Mouse (Mus musculus): ENCODE results near the gene Fcer1g. TPM values are rescaled to one million over a fixed set of nuclear protein-coding genes. Genes with fewer than 3 reads are reported as not detected.
A peak's percentile ranks its signal among the peaks of the same experiment; 100 is the strongest.
"Not testable (repeated sequence)": the region's sequence is repeated elsewhere in the genome, so short reads cannot be mapped to it uniquely, and the experiment has no call there.

Gene Fcer1g
- polyA plus RNA-seq, 1 experiment from 2014 or later, result 28.4 TPM

DNA sequence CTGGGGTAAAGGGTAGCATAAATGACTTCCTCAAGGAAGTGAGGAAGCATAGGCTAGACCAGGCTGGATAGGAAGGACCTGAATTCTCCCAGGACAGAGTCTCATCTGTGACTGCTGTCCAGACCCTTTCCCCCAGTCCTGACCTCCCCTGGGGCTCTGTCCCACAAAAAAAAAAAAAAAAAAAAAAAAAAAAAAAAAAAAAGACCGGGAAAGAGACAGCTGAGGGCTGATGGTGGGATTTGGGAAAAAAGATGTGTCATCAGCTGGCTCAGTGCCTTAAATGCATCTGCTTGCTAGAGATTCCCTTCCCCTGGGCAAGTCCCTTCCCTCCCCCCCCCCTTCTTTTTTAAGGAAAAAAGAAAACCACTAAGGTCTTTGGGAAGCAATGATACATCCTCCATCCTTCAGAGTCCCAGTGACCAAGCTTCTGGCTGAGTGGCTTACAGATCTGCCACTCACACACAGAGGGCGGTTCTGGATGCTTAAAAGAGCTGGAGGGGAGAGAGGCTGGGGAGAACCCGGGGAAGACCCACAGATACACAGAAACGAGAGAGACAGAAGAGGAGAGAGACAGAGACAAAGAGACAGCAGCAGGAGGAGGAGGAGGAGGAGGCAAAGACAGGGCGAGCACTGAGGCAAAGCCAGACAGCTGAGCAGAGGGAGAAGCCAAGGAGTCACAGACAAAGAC is 15.9 kb upstream of the Fcer1g start, which contains the start of gene Adamts4:
Gene Adamts4 (plus strand): TSS at position 509 of the 688 bp plus-strand sequence.
- peak within 1 kb of the TSS; percentile 60 for H3K27ac ChIP-seq (replicated peaks)
- 23% methylated on average over 5 of the region's 5 CpGs for WGBS
- no peak for ATAC-seq (ENCODE audit: low FRiP score, low read depth)
- peaks cover 8% of the 10 kb centered on the region; the same call in 1 of the 2 replicates for H3K27me3 ChIP-seq
- H3K4me1 ChIP-seq, result peaks cover 53% of the 10 kb centered on the region
- peak within 1 kb of the TSS; percentile 25 for H3K4me3 ChIP-seq
- peak within 1 kb of the TSS; percentile 26 for H3K9ac ChIP-seq (replicated peaks)
- H3K36me3 ChIP-seq, result no peaks in the 10 kb centered on the region
- H3K4me2 ChIP-seq (replicated peaks), result peak within 1 kb of the TSS; percentile 50
- H3K9me3 ChIP-seq, result no peaks in the 10 kb centered on the region

- H3K9me3 ChIP-seq, result no peaks in the 10 kb centered on the region
- H3K27ac ChIP-seq (replicated peaks), result 0 out of 2 replicates have a peak overlapping the region, but pooled peaks have one; percentile 62
- peaks cover 55% of the 10 kb centered on the region for H3K4me1 ChIP-seq
- peaks cover 8% of the 10 kb centered on the region for H3K36me3 ChIP-seq
- no peak for ATAC-seq (ENCODE audit: low FRiP score, low read depth)
- peaks cover 8% of the 10 kb centered on the region; the same call in 1 of the 2 replicates for H3K27me3 ChIP-seq
- H3K4me3 ChIP-seq, result no peak overlapping the region
- no peak overlapping the region for H3K9ac ChIP-seq (replicated peaks)
- WGBS, result 33% methylated on average over 3 of the region's 3 CpGs
- no peak overlapping the region for H3K4me2 ChIP-seq (replicated peaks)
Observed at GRCm38 (mm10) chr1:171248386-171249226, 14.4 kb upstream of the Fcer1g start.

- H3K4me3 ChIP-seq, result peak overlapping the region; percentile 83; the same call in 1 of the 2 replicates
- peaks cover 14% of the 10 kb centered on the region for H3K36me3 ChIP-seq
Observed at GRCm38 (mm10) chr1:171247916-171248315, 13.8 kb upstream of the Fcer1g start.

DNA sequence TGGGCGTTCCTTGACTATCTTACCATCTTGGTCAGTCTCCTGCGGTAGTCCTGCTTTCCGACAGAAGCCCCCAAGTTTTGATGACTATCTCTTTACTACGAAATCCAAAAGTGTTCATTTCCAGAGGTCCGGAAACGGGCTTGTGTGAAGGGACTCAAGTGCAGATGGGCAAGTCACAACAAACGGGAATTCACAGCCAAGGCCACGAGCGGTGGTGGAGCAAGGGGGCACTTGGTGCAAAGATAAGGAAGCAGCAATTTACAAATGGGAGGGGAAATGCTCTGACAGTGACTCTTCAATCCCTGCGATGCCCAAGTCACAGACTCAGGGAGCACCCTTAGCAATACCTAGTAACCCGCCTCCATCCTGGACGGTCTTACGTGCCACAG is 13.3 kb upstream of the Fcer1g start:
- Histone ChIP-seq H3K27me3 (0 out of 2 replicates have a peak, but pooled peaks cover 5% of the 10 kb centered on the region), H3K4me1 (peaks cover 53% of the 10 kb centered on the region), H3K4me2 (replicated peaks) (peak overlapping the region; percentile 83), H3K9ac (replicated peaks) (peak overlapping the region; percentile 38; the same call in 1 of the 2 replicates), H3K9me3 (no peaks in the 10 kb centered on the region), H3K4me3 (peak overlapping the region; percentile 83), H3K27ac (replicated peaks) (peak overlapping the region; percentile 62), H3K36me3 (peaks cover 19% of the 10 kb centered on the region)
- WGBS, result 19% methylated on average over 13 of the region's 13 CpGs
- peak; percentile 3; the same call in 1 of the 2 replicates for ATAC-seq (ENCODE audit: low FRiP score, low read depth)

More at GRCm38 (mm10) chr1:171247916-171248315, 13.8 kb upstream of the Fcer1g start:
- H3K4me1 ChIP-seq, result peaks cover 55% of the 10 kb centered on the region
- H3K4me2 ChIP-seq (replicated peaks), result peak overlapping the region; percentile 83
- H3K27ac ChIP-seq (replicated peaks), result peak overlapping the region; percentile 62
- H3K27me3 ChIP-seq, result peaks cover 8% of the 10 kb centered on the region; the same call in 1 of the 2 replicates
- H3K9me3 ChIP-seq, result no peaks in the 10 kb centered on the region
- ATAC-seq (ENCODE audit: low FRiP score, low read depth), result no peak
- 22% methylated on average over 4 of the region's 4 CpGs for WGBS
- 0 out of 2 replicates have a peak overlapping the region, but pooled peaks have one; percentile 38 for H3K9ac ChIP-seq (replicated peaks)

GRCm38 (mm10) chr1:171246709-171247452 is 12.7 kb upstream of the Fcer1g start:
- 0 out of 2 replicates have a peak, but pooled peaks cover 5% of the 10 kb centered on the region for H3K27me3 ChIP-seq
- H3K36me3 ChIP-seq, result peaks cover 24% of the 10 kb centered on the region
- H3K9me3 ChIP-seq, result no peaks in the 10 kb centered on the region
- peak overlapping the region; percentile 69 for H3K27ac ChIP-seq (replicated peaks)
- H3K4me2 ChIP-seq (replicated peaks), result peak overlapping the region; percentile 83
- ATAC-seq (ENCODE audit: low FRiP score, low read depth), result peak; percentile 89
- peaks cover 48% of the 10 kb centered on the region for H3K4me1 ChIP-seq
- WGBS, result 0% methylated on average over 41 of the region's 41 CpGs
- peak overlapping the region; percentile 83 for H3K4me3 ChIP-seq
- H3K9ac ChIP-seq (replicated peaks), result peak overlapping the region; percentile 89

DNA sequence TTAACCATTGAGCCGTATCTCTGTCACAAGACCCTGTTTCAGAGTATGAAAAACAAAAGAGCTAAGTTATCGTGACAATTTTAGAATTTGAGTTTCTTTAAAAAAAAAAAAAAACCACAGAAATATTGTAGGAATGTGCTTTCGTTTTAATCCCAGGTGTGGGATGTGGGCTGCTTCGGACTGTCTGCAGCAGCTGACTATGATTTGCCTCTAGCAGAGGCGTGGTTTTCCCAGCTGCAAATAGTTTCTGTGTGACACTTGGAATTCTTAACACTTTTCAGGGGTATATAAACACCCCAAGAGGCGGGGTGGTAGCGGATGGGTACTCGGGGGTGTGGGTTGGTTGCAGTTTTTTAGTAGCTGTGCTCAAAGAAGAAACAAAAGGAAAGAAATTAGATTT is 11.2 kb upstream of the Fcer1g start:
- Histone ChIP-seq H3K4me3 (no peak overlapping the region), H3K4me2 (replicated peaks) (0 out of 2 replicates have a peak overlapping the region, but pooled peaks have one; percentile 83), H3K27ac (replicated peaks) (no peak overlapping the region), H3K36me3 (peaks cover 38% of the 10 kb centered on the region), H3K4me1 (peaks cover 33% of the 10 kb centered on the region), H3K9me3 (no peaks in the 10 kb centered on the region), H3K9ac (replicated peaks) (no peak overlapping the region), H3K27me3 (0 out of 2 replicates have a peak, but pooled peaks cover 5% of the 10 kb centered on the region)
- 89% methylated on average over 8 of the region's 8 CpGs for WGBS
- ATAC-seq (ENCODE audit: low FRiP score, low read depth), result no peak

DNA sequence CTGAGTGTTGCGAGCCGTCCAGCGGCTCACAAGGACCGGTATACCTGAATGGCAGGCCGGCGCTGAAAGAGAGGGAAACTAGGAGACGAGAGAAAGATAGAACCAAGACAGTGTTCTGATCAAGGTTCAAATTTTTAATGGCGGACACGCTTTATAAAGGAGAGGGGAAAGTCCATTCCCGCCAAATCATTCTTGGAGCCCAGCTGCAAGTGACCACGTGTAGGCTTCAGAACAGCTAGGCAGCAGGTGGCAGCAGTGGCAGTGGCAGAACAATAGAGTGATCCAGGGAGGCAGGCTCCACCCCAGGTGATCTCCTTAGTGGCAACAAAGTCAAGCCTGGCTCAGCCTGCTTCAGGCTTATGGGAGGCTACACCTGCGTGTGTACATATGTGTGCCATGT is 7.8 kb upstream of the Fcer1g start:
- H3K9ac ChIP-seq (replicated peaks); H3K27ac ChIP-seq (replicated peaks); H3K27me3 ChIP-seq; H3K4me2 ChIP-seq (replicated peaks); ATAC-seq (ENCODE audit: low FRiP score, low read depth); H3K4me3 ChIP-seq; H3K9me3 ChIP-seq: not testable (repeated sequence)
- 82% methylated on average over 12 of the region's 12 CpGs for WGBS
- Histone ChIP-seq H3K4me1 (peaks cover 13% of the 10 kb centered on the region), H3K36me3 (peaks cover 72% of the 10 kb centered on the region)

DNA sequence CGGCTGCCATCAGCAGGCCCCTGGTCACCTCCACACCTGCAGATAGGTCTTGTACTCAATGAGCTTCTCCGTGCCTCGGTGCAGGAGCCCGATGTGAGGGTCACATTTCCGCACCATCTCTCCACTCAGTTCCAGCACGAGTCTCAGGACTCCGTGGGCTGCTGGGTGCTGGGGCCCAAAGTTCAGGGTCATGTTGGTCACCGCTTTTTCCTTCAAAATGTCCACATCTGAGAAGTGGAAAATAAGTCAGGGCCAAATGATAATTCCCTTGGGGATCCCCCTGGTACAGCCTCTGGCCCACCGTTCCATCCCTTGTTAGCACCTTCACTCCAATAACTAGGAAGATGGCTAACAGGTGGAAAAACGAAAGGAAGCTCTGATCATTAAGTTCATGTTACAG is 6.7 kb upstream of the Fcer1g start:
- Histone ChIP-seq H3K9me3 (no peaks in the 10 kb centered on the region), H3K4me2 (replicated peaks) (no peak overlapping the region), H3K4me3 (no peak overlapping the region), H3K9ac (replicated peaks) (no peak overlapping the region), H3K27ac (replicated peaks) (no peak overlapping the region), H3K36me3 (peaks cover 81% of the 10 kb centered on the region), H3K27me3 (no peaks in the 10 kb centered on the region), H3K4me1 (peaks cover 7% of the 10 kb centered on the region)
- 92% methylated on average over 10 of the region's 10 CpGs for WGBS
- ATAC-seq (ENCODE audit: low FRiP score, low read depth), result no peak

- Histone ChIP-seq H3K4me2 (replicated peaks) (no peak overlapping the region), H3K27ac (replicated peaks) (no peak overlapping the region), H3K9ac (replicated peaks) (no peak overlapping the region), H3K9me3 (no peaks in the 10 kb centered on the region), H3K4me3 (no peak overlapping the region), H3K4me1 (0 out of 2 replicates have a peak, but pooled peaks cover 2% of the 10 kb centered on the region), H3K27me3 (no peaks in the 10 kb centered on the region), H3K36me3 (peaks cover 88% of the 10 kb centered on the region)
- no peak for ATAC-seq (ENCODE audit: low FRiP score, low read depth)
- 86% methylated on average over 15 of the region's 15 CpGs for WGBS
Observed at GRCm38 (mm10) chr1:171239992-171240744, 6.0 kb upstream of the Fcer1g start.

DNA sequence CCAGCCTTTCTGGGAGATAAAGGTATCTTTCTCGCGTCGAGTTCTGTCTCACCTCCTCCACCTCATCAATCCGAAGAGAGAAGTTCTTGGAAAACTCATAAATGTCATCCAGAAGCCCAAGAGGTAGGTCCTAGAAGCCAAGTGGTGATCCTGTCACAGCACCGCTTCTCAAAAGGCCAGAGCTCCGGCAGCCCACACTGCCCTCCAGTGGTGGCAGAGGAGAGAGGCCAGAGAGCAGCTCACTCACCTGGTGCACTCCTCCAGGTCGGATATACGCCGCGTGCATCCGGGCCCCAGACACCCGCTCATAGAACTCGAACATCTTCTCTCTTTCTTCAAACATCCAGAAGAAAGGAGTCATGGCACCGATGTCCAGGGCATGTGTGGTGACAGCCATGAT is 4.3 kb upstream of the Fcer1g start:
- no peak for ATAC-seq (ENCODE audit: low FRiP score, low read depth)
- H3K36me3 ChIP-seq, result peaks cover 96% of the 10 kb centered on the region
- WGBS, result 70% methylated on average over 14 of the region's 14 CpGs

DNA sequence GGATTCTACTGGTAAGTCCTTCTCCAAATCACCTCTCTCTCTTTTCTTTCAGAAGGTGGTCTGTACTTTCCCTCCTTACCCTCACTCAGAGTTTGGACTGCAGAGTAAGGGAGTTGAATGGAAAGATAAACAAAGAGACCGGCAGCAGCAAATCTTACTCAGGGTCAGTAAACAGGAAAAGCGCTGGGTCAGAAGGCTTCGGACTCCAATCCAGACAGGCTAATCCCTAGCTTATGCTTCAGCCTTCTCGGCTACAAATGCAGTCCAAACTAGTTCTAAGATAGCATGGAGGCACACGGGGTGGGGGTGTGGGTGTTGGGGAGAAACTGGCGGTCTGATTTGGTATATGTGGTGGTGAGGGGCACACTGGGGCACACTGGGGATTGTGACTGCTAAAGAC is 3.3 kb upstream of the Fcer1g start:
- WGBS, result 69% methylated on average over 6 of the region's 6 CpGs
- H3K9me3 ChIP-seq, result no peaks in the 10 kb centered on the region
- peaks cover 88% of the 10 kb centered on the region for H3K36me3 ChIP-seq
- H3K27ac ChIP-seq (replicated peaks), result no peak overlapping the region
- ATAC-seq (ENCODE audit: low FRiP score, low read depth), result no peak
- H3K4me2 ChIP-seq (replicated peaks), result no peak overlapping the region
- no peaks in the 10 kb centered on the region for H3K4me1 ChIP-seq
- H3K27me3 ChIP-seq, result no peaks in the 10 kb centered on the region
- no peak overlapping the region for H3K9ac ChIP-seq (replicated peaks)
- no peak overlapping the region for H3K4me3 ChIP-seq

More for the DNA sequence above, 4.3 kb upstream of the Fcer1g start:
- Histone ChIP-seq H3K27me3 (no peaks in the 10 kb centered on the region), H3K4me2 (replicated peaks) (no peak overlapping the region), H3K4me1 (no peaks in the 10 kb centered on the region), H3K4me3 (no peak overlapping the region), H3K9ac (replicated peaks) (no peak overlapping the region), H3K9me3 (no peaks in the 10 kb centered on the region), H3K27ac (replicated peaks) (no peak overlapping the region)
